Mouse (Mus musculus): ENCODE measurements around the gene Btg2. TPM values are rescaled to one million over a fixed set of nuclear protein-coding genes. Genes with fewer than 3 reads are reported as not detected.

Btg2 gene
- polyA plus RNA-seq, 1 experiment = 13.2 TPM

GRCm38 (mm10) chr1:134110449-134110848 is 31.5 kb upstream of the Btg2 start:
- Histone ChIP-seq H3K36me3 (ENCODE audit: control insufficient read depth) (no peaks in the 10 kb centered on the region), H3K9me3 (ENCODE audit: control insufficient read depth, low read length) (no peaks in the 10 kb centered on the region), H3K4me3 (replicated peaks) (peak overlapping the region; percentile 3), H3K4me1 (ENCODE audit: control insufficient read depth) (peaks cover 34% of the 10 kb centered on the region), H3K27me3 (ENCODE audit: control insufficient read depth) (peaks cover 38% of the 10 kb centered on the region)
- TF ChIP-seq GATA1 (IDR thresholded peaks at IDR 0.05; ENCODE audit: low read length) = no peak
- TF ChIP-seq TAL1 (IDR thresholded peaks at IDR 0.05; ENCODE audit: low read length) = peak; percentile 49; the same call in 2 of the 3 replicates

- peaks cover 38% of the 10 kb centered on the region for H3K4me1 ChIP-seq (ENCODE audit: control insufficient read depth)
- H3K9me3 ChIP-seq (ENCODE audit: control insufficient read depth, low read length) = no peaks in the 10 kb centered on the region
- H3K27me3 ChIP-seq (ENCODE audit: control insufficient read depth) = peaks cover 39% of the 10 kb centered on the region
- H3K36me3 ChIP-seq (ENCODE audit: control insufficient read depth) = no peaks in the 10 kb centered on the region
- H3K4me3 ChIP-seq (replicated peaks) = peak overlapping the region; percentile 3
- TF ChIP-seq GATA1 (IDR thresholded peaks at IDR 0.05; ENCODE audit: low read length) (no peak), TAL1 (IDR thresholded peaks at IDR 0.05; ENCODE audit: low read length) (no peak)
These were observed 31.1 kb upstream of the Btg2 start for GRCm38 (mm10) chr1:134110015-134110414.

- no peaks in the 10 kb centered on the region for H3K36me3 ChIP-seq (ENCODE audit: control insufficient read depth)
- H3K27me3 ChIP-seq (ENCODE audit: control insufficient read depth) = peaks cover 40% of the 10 kb centered on the region
- peaks cover 51% of the 10 kb centered on the region for H3K4me1 ChIP-seq (ENCODE audit: control insufficient read depth)
- H3K4me3 ChIP-seq (replicated peaks) = no peak overlapping the region
- no peak for TF ChIP-seq TAL1 (IDR thresholded peaks at IDR 0.05; ENCODE audit: low read length)
- no peaks in the 10 kb centered on the region for H3K9me3 ChIP-seq (ENCODE audit: control insufficient read depth, low read length)
These were observed 28.9 kb upstream of the Btg2 start for GRCm38 (mm10) chr1:134107777-134108176.

GRCm38 (mm10) chr1:134106719-134107118 is 27.8 kb upstream of the Btg2 start:
- no peaks in the 10 kb centered on the region for H3K9me3 ChIP-seq (ENCODE audit: control insufficient read depth, low read length)
- H3K4me1 ChIP-seq (ENCODE audit: control insufficient read depth) = peaks cover 56% of the 10 kb centered on the region
- peaks cover 40% of the 10 kb centered on the region for H3K27me3 ChIP-seq (ENCODE audit: control insufficient read depth)
- no peak overlapping the region for H3K4me3 ChIP-seq (replicated peaks)
- H3K36me3 ChIP-seq (ENCODE audit: control insufficient read depth) = no peaks in the 10 kb centered on the region
- TF ChIP-seq TAL1 (IDR thresholded peaks at IDR 0.05; ENCODE audit: low read length) (no peak), GATA1 (IDR thresholded peaks at IDR 0.05; ENCODE audit: low read length) (no peak)

- no peaks in the 10 kb centered on the region for H3K9me3 ChIP-seq (ENCODE audit: control insufficient read depth, low read length)
- H3K27me3 ChIP-seq (ENCODE audit: control insufficient read depth) = peaks cover 43% of the 10 kb centered on the region
- H3K4me1 ChIP-seq (ENCODE audit: control insufficient read depth) = peaks cover 58% of the 10 kb centered on the region
- no peaks in the 10 kb centered on the region for H3K36me3 ChIP-seq (ENCODE audit: control insufficient read depth)
- no peak overlapping the region for H3K4me3 ChIP-seq (replicated peaks)
- TF ChIP-seq GATA1 (IDR thresholded peaks at IDR 0.05; ENCODE audit: low read length) (no peak), TAL1 (IDR thresholded peaks at IDR 0.05; ENCODE audit: low read length) (no peak)
These were observed 27.0 kb upstream of the Btg2 start for GRCm38 (mm10) chr1:134105764-134106430.

- no peak overlapping the region for H3K4me3 ChIP-seq (replicated peaks)
- peaks cover 58% of the 10 kb centered on the region for H3K4me1 ChIP-seq (ENCODE audit: control insufficient read depth)
- no peaks in the 10 kb centered on the region for H3K9me3 ChIP-seq (ENCODE audit: control insufficient read depth, low read length)
- no peaks in the 10 kb centered on the region for H3K36me3 ChIP-seq (ENCODE audit: control insufficient read depth)
- TF ChIP-seq TAL1 (IDR thresholded peaks at IDR 0.05; ENCODE audit: low read length) (no peak), GATA1 (IDR thresholded peaks at IDR 0.05; ENCODE audit: low read length) (no peak)
- peaks cover 43% of the 10 kb centered on the region for H3K27me3 ChIP-seq (ENCODE audit: control insufficient read depth)
These were observed 26.3 kb upstream of the Btg2 start for GRCm38 (mm10) chr1:134105043-134105763.

- H3K9me3 ChIP-seq (ENCODE audit: control insufficient read depth, low read length) = no peaks in the 10 kb centered on the region
- H3K4me1 ChIP-seq (ENCODE audit: control insufficient read depth) = peaks cover 68% of the 10 kb centered on the region
- no peak for TF ChIP-seq GATA1 (IDR thresholded peaks at IDR 0.05; ENCODE audit: low read length)
- TF ChIP-seq TAL1 (IDR thresholded peaks at IDR 0.05; ENCODE audit: low read length) = no peak
- H3K36me3 ChIP-seq (ENCODE audit: control insufficient read depth) = no peaks in the 10 kb centered on the region
- no peak overlapping the region for H3K4me3 ChIP-seq (replicated peaks)
- peaks cover 43% of the 10 kb centered on the region for H3K27me3 ChIP-seq (ENCODE audit: control insufficient read depth)
These were observed 24.9 kb upstream of the Btg2 start for GRCm38 (mm10) chr1:134103861-134104260.

- Histone ChIP-seq H3K4me1 (ENCODE audit: control insufficient read depth) (peaks cover 82% of the 10 kb centered on the region), H3K4me3 (replicated peaks) (no peak overlapping the region), H3K36me3 (ENCODE audit: control insufficient read depth) (peaks cover 3% of the 10 kb centered on the region; the same call in 1 of the 2 replicates), H3K27me3 (ENCODE audit: control insufficient read depth) (peaks cover 32% of the 10 kb centered on the region), H3K9me3 (ENCODE audit: control insufficient read depth, low read length) (no peaks in the 10 kb centered on the region)
- TF ChIP-seq GATA1 (IDR thresholded peaks at IDR 0.05; ENCODE audit: low read length) = no peak
These were observed 22.7 kb upstream of the Btg2 start for GRCm38 (mm10) chr1:134101593-134101992.

GRCm38 (mm10) chr1:134100928-134101327 is 22.0 kb upstream of the Btg2 start:
- no peaks in the 10 kb centered on the region for H3K9me3 ChIP-seq (ENCODE audit: control insufficient read depth, low read length)
- no peak overlapping the region for H3K4me3 ChIP-seq (replicated peaks)
- H3K36me3 ChIP-seq (ENCODE audit: control insufficient read depth) = peaks cover 3% of the 10 kb centered on the region; the same call in 1 of the 2 replicates
- no peak for TF ChIP-seq TAL1 (IDR thresholded peaks at IDR 0.05; ENCODE audit: low read length)
- no peak for TF ChIP-seq GATA1 (IDR thresholded peaks at IDR 0.05; ENCODE audit: low read length)
- peaks cover 82% of the 10 kb centered on the region for H3K4me1 ChIP-seq (ENCODE audit: control insufficient read depth)
- peaks cover 26% of the 10 kb centered on the region for H3K27me3 ChIP-seq (ENCODE audit: control insufficient read depth)
